Mouse (Mus musculus): ENCODE results near the gene Vcl. TPM values are rescaled to one million over a fixed set of nuclear protein-coding genes. Genes with fewer than 3 reads are reported as not detected.

Gene Vcl
- total RNA-seq, 2 experiments from 2014 or later, result 30.9 to 31.1 TPM

GRCm38 (mm10) chr14:20938424-20938823, 9.2 kb downstream of the Vcl start:
- no peak for DNase-seq (ENCODE audit: extremely low spot score in 1 of 2, low spot score in 1 of 2)

- DNase-seq (ENCODE audit: extremely low spot score in 1 of 2, low spot score in 1 of 2), result no peak
These were observed 9.7 kb downstream of the Vcl start for GRCm38 (mm10) chr14:20938860-20939259.

GRCm38 (mm10) chr14:20945296-20945695, 16.1 kb downstream of the Vcl start:
- no peak for DNase-seq (ENCODE audit: extremely low spot score in 1 of 2, low spot score in 1 of 2)

- DNase-seq (ENCODE audit: extremely low spot score in 1 of 2, low spot score in 1 of 2), result no peak
These were observed 26.8 kb downstream of the Vcl start for GRCm38 (mm10) chr14:20956021-20956420.

GRCm38 (mm10) chr14:20958971-20959370, 29.8 kb downstream of the Vcl start:
- no peak for DNase-seq (ENCODE audit: extremely low spot score in 1 of 2, low spot score in 1 of 2)

- no peak for DNase-seq (ENCODE audit: extremely low spot score in 1 of 2, low spot score in 1 of 2)
These were observed 33.3 kb downstream of the Vcl start for GRCm38 (mm10) chr14:20962466-20962865.

- DNase-seq (ENCODE audit: extremely low spot score in 1 of 2, low spot score in 1 of 2), result no peak
These were observed 33.7 kb downstream of the Vcl start for GRCm38 (mm10) chr14:20962906-20963305.

GRCm38 (mm10) chr14:20963863-20964262, 34.7 kb downstream of the Vcl start:
- DNase-seq (ENCODE audit: extremely low spot score in 1 of 2, low spot score in 1 of 2), result no peak

GRCm38 (mm10) chr14:20964285-20964684, 35.1 kb downstream of the Vcl start:
- DNase-seq (ENCODE audit: extremely low spot score in 1 of 2, low spot score in 1 of 2), result no peak

- DNase-seq (ENCODE audit: extremely low spot score in 1 of 2, low spot score in 1 of 2), result no peak
These were observed 37.9 kb downstream of the Vcl start for GRCm38 (mm10) chr14:20966959-20967670.

GRCm38 (mm10) chr14:20969066-20969465, 39.9 kb downstream of the Vcl start:
- no peak for DNase-seq (ENCODE audit: extremely low spot score in 1 of 2, low spot score in 1 of 2)

GRCm38 (mm10) chr14:20970389-20970788, 41.2 kb downstream of the Vcl start:
- DNase-seq (ENCODE audit: extremely low spot score in 1 of 2, low spot score in 1 of 2), result no peak

GRCm38 (mm10) chr14:20970927-20971326, 41.7 kb downstream of the Vcl start:
- peak; percentile 17 to 27 for DNase-seq (ENCODE audit: extremely low spot score in 1 of 2, low spot score in 1 of 2)

- no peak for DNase-seq (ENCODE audit: extremely low spot score in 1 of 2, low spot score in 1 of 2)
These were observed 44.6 kb downstream of the Vcl start for GRCm38 (mm10) chr14:20973821-20974220.

GRCm38 (mm10) chr14:20976741-20977140, 47.5 kb downstream of the Vcl start:
- DNase-seq (ENCODE audit: extremely low spot score in 1 of 2, low spot score in 1 of 2), result no peak

- DNase-seq (ENCODE audit: extremely low spot score in 1 of 2, low spot score in 1 of 2), result no peak
These were observed 48.5 kb downstream of the Vcl start for GRCm38 (mm10) chr14:20977726-20978125.

- peak in 1 of 2 experiments; percentile 54 for DNase-seq (ENCODE audit: extremely low spot score in 1 of 2, low spot score in 1 of 2)
These were observed 54.6 kb downstream of the Vcl start for GRCm38 (mm10) chr14:20983832-20984231.

GRCm38 (mm10) chr14:20985482-20985881, 56.3 kb downstream of the Vcl start:
- DNase-seq (ENCODE audit: extremely low spot score in 1 of 2, low spot score in 1 of 2), result no peak

- no peak for DNase-seq (ENCODE audit: extremely low spot score in 1 of 2, low spot score in 1 of 2)
These were observed 62.3 kb downstream of the Vcl start for GRCm38 (mm10) chr14:20991492-20991891.

GRCm38 (mm10) chr14:20993067-20993691, 64.0 kb downstream of the Vcl start:
- DNase-seq (ENCODE audit: extremely low spot score in 1 of 2, low spot score in 1 of 2), result no peak

- DNase-seq (ENCODE audit: extremely low spot score in 1 of 2, low spot score in 1 of 2), result no peak
These were observed 65.3 kb downstream of the Vcl start for GRCm38 (mm10) chr14:20994475-20994874.

GRCm38 (mm10) chr14:20995497-20995896, 66.3 kb downstream of the Vcl start:
- DNase-seq (ENCODE audit: extremely low spot score in 1 of 2, low spot score in 1 of 2), result no peak
